Mouse (Mus musculus): ENCODE data around the gene Retreg1. TPM values are rescaled to one million over a fixed set of nuclear protein-coding genes. Genes with fewer than 3 reads are reported as not detected.

Retreg1 gene
- polyA plus RNA-seq, 1 experiment, result 32.8 TPM

DNA sequence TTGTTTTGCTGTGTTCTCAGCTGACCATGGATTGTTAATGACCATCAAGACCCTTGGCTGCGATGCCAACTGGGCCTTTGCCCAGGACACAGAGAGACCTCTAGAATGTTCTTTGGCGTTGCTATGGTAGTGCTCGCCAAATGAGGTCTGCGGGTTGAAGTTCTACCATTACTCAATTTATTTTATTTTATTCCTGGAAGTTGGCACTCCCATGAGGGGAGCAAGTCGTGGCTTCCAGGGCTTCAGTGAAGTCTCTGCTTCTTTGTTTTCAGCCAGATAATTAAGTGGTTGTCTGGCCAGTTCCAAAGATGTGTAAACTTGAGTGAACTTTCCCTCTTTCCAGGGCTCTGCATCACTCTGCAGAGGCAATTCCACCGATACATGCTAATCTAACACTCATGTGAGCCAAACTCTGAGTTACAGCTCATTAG is 43.6 kb downstream of the Retreg1 start:
- H3K36me3 ChIP-seq (ENCODE audit: control insufficient read depth, insufficient read depth), result peaks cover 23% of the 10 kb centered on the region
- H3K27me3 ChIP-seq (ENCODE audit: control insufficient read depth, insufficient read depth, insufficient read length), result no peaks in the 10 kb centered on the region
- H3K79me2 ChIP-seq (ENCODE audit: control insufficient read depth, insufficient read depth), result no peaks in the 10 kb centered on the region
- no peak overlapping the region for H3K4me2 ChIP-seq (ENCODE audit: low read depth)
- TF ChIP-seq E2F4 (IDR thresholded peaks at IDR 0.05; ENCODE audit: insufficient read depth) (no peak), POLR2A (IDR thresholded peaks at IDR 0.05; ENCODE audit: insufficient read length, low read depth) (no peak), POLR2AphosphoS2 (IDR thresholded peaks at IDR 0.05; ENCODE audit: insufficient read length, low read depth) (no peak), USF1 (IDR thresholded peaks at IDR 0.05; ENCODE audit: low read depth) (no peak), TCF3 (IDR thresholded peaks at IDR 0.05; ENCODE audit: insufficient read length, low read depth) (no peak), SRF (IDR thresholded peaks at IDR 0.05; ENCODE audit: control insufficient read depth, insufficient read length, low read depth) (no peak), MAX (IDR thresholded peaks at IDR 0.05; ENCODE audit: low read depth) (no peak), MYOD1 (IDR thresholded peaks at IDR 0.05; ENCODE audit: control insufficient read depth in 1 of 3, insufficient read length in 2 of 3, low read depth in 2 of 3) (no peak), REST (IDR thresholded peaks at IDR 0.05; ENCODE audit: insufficient read depth, insufficient read length) (no peak)
- H3ac ChIP-seq (ENCODE audit: control insufficient read depth, insufficient read length), result no peak overlapping the region
- H3K4me3 ChIP-seq, result no peak overlapping the region

DNA sequence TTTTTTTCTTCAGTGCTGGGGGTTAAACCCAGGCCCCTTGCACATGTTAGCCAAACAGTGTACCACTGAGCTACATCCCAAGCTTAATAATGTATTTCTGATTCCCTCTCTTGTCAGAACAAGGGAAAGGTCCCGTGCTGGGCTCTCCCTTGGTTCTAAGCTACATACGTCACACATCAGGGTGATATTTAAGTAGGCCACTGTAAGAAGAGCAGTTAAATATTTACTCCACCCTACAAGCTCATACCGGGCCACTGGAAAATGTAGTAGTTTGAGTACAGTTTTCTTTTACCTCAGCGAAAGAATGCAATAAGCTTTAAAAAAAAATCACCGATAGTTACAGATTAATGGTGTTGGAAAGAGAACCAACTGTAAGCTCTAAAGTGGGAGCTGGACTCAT is 46.9 kb downstream of the Retreg1 start:
- TF ChIP-seq MYOG (IDR thresholded peaks at IDR 0.05; ENCODE audit: control insufficient read depth in 1 of 3, insufficient read depth in 1 of 3, insufficient read length in 2 of 3, low read depth in 2 of 3) (no peak), POLR2A (IDR thresholded peaks at IDR 0.05; ENCODE audit: insufficient read length, low read depth) (no peak), TCF3 (IDR thresholded peaks at IDR 0.05; ENCODE audit: insufficient read length, low read depth) (no peak), TCF12 (IDR thresholded peaks at IDR 0.05; ENCODE audit: insufficient read depth, poor library complexity, severe bottlenecking) (no peak), E2F4 (IDR thresholded peaks at IDR 0.05; ENCODE audit: insufficient read depth) (no peak), MYOD1 (IDR thresholded peaks at IDR 0.05; ENCODE audit: control insufficient read depth in 1 of 3, insufficient read length in 2 of 3, low read depth in 2 of 3) (no peak), MAX (IDR thresholded peaks at IDR 0.05; ENCODE audit: low read depth) (no peak), SRF (IDR thresholded peaks at IDR 0.05; ENCODE audit: control insufficient read depth, insufficient read length, low read depth) (no peak), USF1 (IDR thresholded peaks at IDR 0.05; ENCODE audit: low read depth) (no peak), CEBPB (IDR thresholded peaks at IDR 0.05; ENCODE audit: insufficient read depth, poor library complexity, severe bottlenecking) (no peak), POLR2AphosphoS2 (IDR thresholded peaks at IDR 0.05; ENCODE audit: insufficient read length, low read depth) (no peak), REST (IDR thresholded peaks at IDR 0.05; ENCODE audit: insufficient read depth, insufficient read length) (no peak)
- no peak overlapping the region for H3ac ChIP-seq (ENCODE audit: control insufficient read depth, insufficient read length)
- peaks cover 28% of the 10 kb centered on the region for H3K36me3 ChIP-seq (ENCODE audit: control insufficient read depth, insufficient read depth)
- H3K27me3 ChIP-seq (ENCODE audit: control insufficient read depth, insufficient read depth, insufficient read length), result no peaks in the 10 kb centered on the region
- no peak overlapping the region for H3K4me3 ChIP-seq
- H3K79me2 ChIP-seq (ENCODE audit: control insufficient read depth, insufficient read depth), result no peaks in the 10 kb centered on the region
- H3K4me2 ChIP-seq (ENCODE audit: low read depth), result no peak overlapping the region

DNA sequence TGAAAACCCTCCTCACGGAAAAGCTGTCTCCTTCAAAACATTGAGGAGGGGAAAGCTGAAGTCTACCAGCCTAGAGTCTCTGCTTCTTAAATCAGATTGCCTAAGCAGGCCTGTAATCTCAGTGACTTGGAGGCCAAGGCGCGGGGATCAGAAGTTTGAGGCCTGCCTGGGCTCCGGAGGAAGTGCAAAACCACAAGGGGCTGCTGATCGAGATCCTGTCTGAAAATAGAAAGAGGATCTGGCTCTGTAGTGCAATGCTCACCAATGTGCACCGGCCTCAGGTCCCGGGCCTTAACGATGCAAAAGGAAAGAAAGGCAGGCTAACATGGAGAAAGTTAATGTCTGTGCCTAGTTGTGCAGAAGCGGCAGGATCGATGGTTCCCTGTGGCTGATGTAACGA is 48.6 kb downstream of the Retreg1 start:
- H3K4me2 ChIP-seq (ENCODE audit: low read depth), result no peak overlapping the region
- no peak overlapping the region for H3ac ChIP-seq (ENCODE audit: control insufficient read depth, insufficient read length)
- H3K4me3 ChIP-seq, result no peak overlapping the region
- H3K36me3 ChIP-seq (ENCODE audit: control insufficient read depth, insufficient read depth), result peaks cover 28% of the 10 kb centered on the region
- no peaks in the 10 kb centered on the region for H3K79me2 ChIP-seq (ENCODE audit: control insufficient read depth, insufficient read depth)
- TF ChIP-seq MYOD1 (IDR thresholded peaks at IDR 0.05; ENCODE audit: control insufficient read depth in 1 of 3, insufficient read length in 2 of 3, low read depth in 2 of 3) (no peak), REST (IDR thresholded peaks at IDR 0.05; ENCODE audit: insufficient read depth, insufficient read length) (no peak), E2F4 (IDR thresholded peaks at IDR 0.05; ENCODE audit: insufficient read depth) (no peak), CEBPB (IDR thresholded peaks at IDR 0.05; ENCODE audit: insufficient read depth, poor library complexity, severe bottlenecking) (no peak), USF1 (IDR thresholded peaks at IDR 0.05; ENCODE audit: low read depth) (no peak), MYOG (IDR thresholded peaks at IDR 0.05; ENCODE audit: control insufficient read depth in 1 of 3, insufficient read depth in 1 of 3, insufficient read length in 2 of 3, low read depth in 2 of 3) (no peak)
- no peaks in the 10 kb centered on the region for H3K27me3 ChIP-seq (ENCODE audit: control insufficient read depth, insufficient read depth, insufficient read length)

DNA sequence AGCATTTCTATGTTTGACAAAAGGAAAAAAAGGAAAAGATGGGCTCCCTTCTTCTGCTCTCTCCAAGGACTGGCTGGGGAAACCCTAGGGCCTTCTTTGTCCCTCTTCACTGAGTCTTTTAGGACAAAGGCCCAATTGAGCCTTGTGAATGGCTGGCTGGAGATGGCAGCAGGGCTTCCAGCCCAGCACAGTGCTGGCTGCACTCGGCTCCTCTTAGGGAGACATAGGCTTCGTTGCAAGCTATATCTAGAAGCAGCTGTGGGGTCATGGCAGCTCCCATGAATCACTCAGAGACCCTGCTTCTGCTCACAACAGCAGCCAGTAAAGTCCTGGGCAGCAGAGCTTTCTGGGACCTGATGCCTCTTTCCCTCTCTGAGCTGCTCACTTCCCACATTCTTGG is 50.3 kb downstream of the Retreg1 start:
- H3K4me3 ChIP-seq, result no peak overlapping the region
- H3K36me3 ChIP-seq (ENCODE audit: control insufficient read depth, insufficient read depth), result peaks cover 28% of the 10 kb centered on the region
- no peak for TF ChIP-seq MAX (IDR thresholded peaks at IDR 0.05; ENCODE audit: low read depth)
- TF ChIP-seq USF1 (IDR thresholded peaks at IDR 0.05; ENCODE audit: low read depth), result no peak
- TF ChIP-seq TCF12 (IDR thresholded peaks at IDR 0.05; ENCODE audit: insufficient read depth, poor library complexity, severe bottlenecking), result no peak
- TF ChIP-seq CEBPB (IDR thresholded peaks at IDR 0.05; ENCODE audit: insufficient read depth, poor library complexity, severe bottlenecking), result no peak
- TF ChIP-seq POLR2AphosphoS2 (IDR thresholded peaks at IDR 0.05; ENCODE audit: insufficient read length, low read depth), result no peak
- no peak for TF ChIP-seq SRF (IDR thresholded peaks at IDR 0.05; ENCODE audit: control insufficient read depth, insufficient read length, low read depth)
- TF ChIP-seq MYOG (IDR thresholded peaks at IDR 0.05; ENCODE audit: control insufficient read depth in 1 of 3, insufficient read depth in 1 of 3, insufficient read length in 2 of 3, low read depth in 2 of 3), result no peak
- TF ChIP-seq TCF3 (IDR thresholded peaks at IDR 0.05; ENCODE audit: insufficient read length, low read depth), result no peak
- TF ChIP-seq REST (IDR thresholded peaks at IDR 0.05; ENCODE audit: insufficient read depth, insufficient read length), result no peak
- no peak for TF ChIP-seq POLR2A (IDR thresholded peaks at IDR 0.05; ENCODE audit: insufficient read length, low read depth)
- TF ChIP-seq MYOD1 (IDR thresholded peaks at IDR 0.05; ENCODE audit: control insufficient read depth in 1 of 3, insufficient read length in 2 of 3, low read depth in 2 of 3), result no peak
- TF ChIP-seq E2F4 (IDR thresholded peaks at IDR 0.05; ENCODE audit: insufficient read depth), result no peak
- H3K27me3 ChIP-seq (ENCODE audit: control insufficient read depth, insufficient read depth, insufficient read length), result no peaks in the 10 kb centered on the region
- H3ac ChIP-seq (ENCODE audit: control insufficient read depth, insufficient read length), result no peak overlapping the region
- H3K79me2 ChIP-seq (ENCODE audit: control insufficient read depth, insufficient read depth), result no peaks in the 10 kb centered on the region
- no peak overlapping the region for H3K4me2 ChIP-seq (ENCODE audit: low read depth)

DNA sequence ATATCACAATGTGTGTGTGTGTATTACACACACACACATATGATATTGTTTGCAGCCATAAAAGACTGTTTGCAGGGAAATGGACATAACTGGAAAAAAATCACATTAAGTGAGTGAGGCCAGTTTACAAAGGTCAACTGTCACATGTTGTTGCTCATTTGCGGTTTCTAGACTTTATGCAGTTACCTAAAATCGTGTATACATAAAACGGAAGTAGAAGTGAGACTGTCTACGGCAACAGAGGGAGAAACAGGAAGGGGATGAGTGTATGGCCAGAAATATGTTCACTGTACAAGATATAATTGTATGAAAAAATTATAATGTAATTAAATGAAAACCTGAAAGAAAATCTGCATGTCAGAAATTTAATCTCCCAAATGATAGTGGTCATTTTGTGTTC is 53.8 kb downstream of the Retreg1 start:
- Histone ChIP-seq H3K27me3 (ENCODE audit: control insufficient read depth, insufficient read depth, insufficient read length) (no peaks in the 10 kb centered on the region), H3K36me3 (ENCODE audit: control insufficient read depth, insufficient read depth) (peaks cover 5% of the 10 kb centered on the region), H3K79me2 (ENCODE audit: control insufficient read depth, insufficient read depth) (peaks cover 1% of the 10 kb centered on the region), H3ac (ENCODE audit: control insufficient read depth, insufficient read length) (no peak overlapping the region), H3K4me3 (no peak overlapping the region), H3K4me2 (ENCODE audit: low read depth) (no peak overlapping the region)
- TF ChIP-seq CEBPB (IDR thresholded peaks at IDR 0.05; ENCODE audit: insufficient read depth, poor library complexity, severe bottlenecking) (no peak), POLR2A (IDR thresholded peaks at IDR 0.05; ENCODE audit: insufficient read length, low read depth) (no peak), MAX (IDR thresholded peaks at IDR 0.05; ENCODE audit: low read depth) (no peak), REST (IDR thresholded peaks at IDR 0.05; ENCODE audit: insufficient read depth, insufficient read length) (no peak), SRF (IDR thresholded peaks at IDR 0.05; ENCODE audit: control insufficient read depth, insufficient read length, low read depth) (no peak), MYOG (IDR thresholded peaks at IDR 0.05; ENCODE audit: control insufficient read depth in 1 of 3, insufficient read depth in 1 of 3, insufficient read length in 2 of 3, low read depth in 2 of 3) (no peak), E2F4 (IDR thresholded peaks at IDR 0.05; ENCODE audit: insufficient read depth) (no peak), POLR2AphosphoS2 (IDR thresholded peaks at IDR 0.05; ENCODE audit: insufficient read length, low read depth) (no peak), USF1 (IDR thresholded peaks at IDR 0.05; ENCODE audit: low read depth) (no peak), TCF12 (IDR thresholded peaks at IDR 0.05; ENCODE audit: insufficient read depth, poor library complexity, severe bottlenecking) (no peak), MYOD1 (IDR thresholded peaks at IDR 0.05; ENCODE audit: control insufficient read depth in 1 of 3, insufficient read length in 2 of 3, low read depth in 2 of 3) (no peak), TCF3 (IDR thresholded peaks at IDR 0.05; ENCODE audit: insufficient read length, low read depth) (no peak)

All from myocyte (in vitro differentiated cells).